Mouse (Mus musculus) spleen, adult 2 months (tissue): ENCODE measurements around the gene Gskip. TPM values are rescaled to one million over a fixed set of nuclear protein-coding genes. Genes with fewer than 3 reads are reported as not detected.

Source experiments
- DNase-seq, 2 experiments: peaks; one replicate each; pipeline versions ENCODE4 v3.0.0 to v3.0.0-alpha.2; 2012 to 2021; ENCODE audit warnings: low spot score in 2 of 2, low read depth in 1 of 2
- H3K27ac ChIP-seq: fragments of 200-500 bp; 2 replicates; pipeline ENCODE4 v1.5.1; 2012; ENCODE audit warnings: low read length, inconsistent platforms; ENCODE audit not compliant: insufficient read depth
- H3K27me3 ChIP-seq: fragments of 200-500 bp; 2 replicates; pipeline ENCODE4 v1.6.1; 2012; ENCODE audit warnings: mild to moderate bottlenecking, moderate library complexity, low read length, inconsistent platforms; ENCODE audit not compliant: control insufficient read depth, insufficient read depth
- H3K36me3 ChIP-seq: fragments of 200-500 bp; 2 replicates; pipeline ENCODE4 v1.6.1; 2012; ENCODE audit warnings: mild to moderate bottlenecking, low read length, inconsistent platforms; ENCODE audit not compliant: control insufficient read depth, insufficient read depth
- H3K4me1 ChIP-seq: fragments of 200-500 bp; 2 replicates; pipeline ENCODE4 v1.6.1; 2011; ENCODE audit warnings: inconsistent platforms; ENCODE audit not compliant: control insufficient read depth, insufficient read depth, insufficient read length
- H3K4me3 ChIP-seq: fragments of 200-500 bp; 2 replicates; pipeline ENCODE4 v1.5.1; 2011; ENCODE audit warnings: mild to moderate bottlenecking, inconsistent platforms; ENCODE audit not compliant: insufficient read depth, insufficient read length; ENCODE audit errors: extremely low read depth
- CTCF ChIP-seq: fragments of 200-500 bp; IDR thresholded peaks from 2 replicates; pipeline ENCODE4 v1.5.1; 2011; ENCODE audit warnings: mild to moderate bottlenecking, inconsistent platforms; ENCODE audit not compliant: insufficient read depth, insufficient read length, insufficient replicate concordance; ENCODE audit errors: extremely low read depth
- POLR2A ChIP-seq: fragments of 200-500 bp; IDR thresholded peaks from 2 replicates; pipeline ENCODE4 v1.6.1; 2011; ENCODE audit warnings: low read depth, low read length, inconsistent platforms
- WGBS: fragments of 180-500 bp; shearing (Covaris S2); methylation state at CpG from one replicate; pipeline ENCODE4 v1.1.7; 2018; 5-methylcytosine and 5-hydroxymethylcytosine counted together
- polyA plus RNA-seq: library from polyadenylated mRNA; depleted of rRNA; stranded (reverse); fragments of >200 nt; gene quantifications from 2 replicates; pipeline ENCODE4 v1.2.3, GENCODE M21; 2012

Gskip gene
- polyA plus RNA-seq, 1 experiment: 5.2 TPM

GRCm38 (mm10) chr12:105721452-105722132, 37.0 kb downstream of the Gskip start:
- no peak for DNase-seq
- H3K4me3 ChIP-seq: no peak overlapping the region
- H3K4me1 ChIP-seq: no peaks in the 10 kb centered on the region
- no peaks in the 10 kb centered on the region for H3K36me3 ChIP-seq
- H3K27me3 ChIP-seq: no peaks in the 10 kb centered on the region
- 71% methylated on average over 14 of the region's 14 CpGs for WGBS
- TF ChIP-seq POLR2A: no peak
- no peak for TF ChIP-seq CTCF
- H3K27ac ChIP-seq: no peak overlapping the region

- Histone ChIP-seq H3K27ac (no peak overlapping the region), H3K4me3 (no peak overlapping the region), H3K27me3 (no peaks in the 10 kb centered on the region), H3K4me1 (no peaks in the 10 kb centered on the region), H3K36me3 (no peaks in the 10 kb centered on the region)
- WGBS: 1% methylated on average over 5 of the region's 5 CpGs
- peak in 1 of 2 experiments; percentile 18 for DNase-seq
- TF ChIP-seq POLR2A (no peak), CTCF (peak; percentile 18; the same call in 1 of the 2 replicates)
Measured at GRCm38 (mm10) chr12:105722657-105723056, 38.0 kb downstream of the Gskip start.

- DNase-seq: no peak
- H3K27me3 ChIP-seq: no peaks in the 10 kb centered on the region
- WGBS: 50% methylated on average over 1 of the region's 1 CpGs
- no peak overlapping the region for H3K27ac ChIP-seq
- no peak overlapping the region for H3K4me3 ChIP-seq
- no peaks in the 10 kb centered on the region for H3K4me1 ChIP-seq
- TF ChIP-seq POLR2A (no peak), CTCF (no peak)
- no peaks in the 10 kb centered on the region for H3K36me3 ChIP-seq
Measured at GRCm38 (mm10) chr12:105724616-105725015, 40.0 kb downstream of the Gskip start.

GRCm38 (mm10) chr12:105725736-105726135, 41.1 kb downstream of the Gskip start:
- Histone ChIP-seq H3K4me3 (no peak overlapping the region), H3K27me3 (no peaks in the 10 kb centered on the region), H3K27ac (no peak overlapping the region), H3K36me3 (no peaks in the 10 kb centered on the region), H3K4me1 (no peaks in the 10 kb centered on the region)
- no peak for DNase-seq
- WGBS: 87% methylated on average over 13 of the region's 13 CpGs
- TF ChIP-seq CTCF (no peak), POLR2A (no peak)

GRCm38 (mm10) chr12:105727268-105727667, 42.6 kb downstream of the Gskip start:
- TF ChIP-seq POLR2A: no peak
- no peak for TF ChIP-seq CTCF
- Histone ChIP-seq H3K4me3 (no peak overlapping the region), H3K36me3 (no peaks in the 10 kb centered on the region), H3K4me1 (no peaks in the 10 kb centered on the region), H3K27me3 (no peaks in the 10 kb centered on the region), H3K27ac (no peak overlapping the region)
- no peak for DNase-seq
- 54% methylated on average over 3 of the region's 3 CpGs for WGBS

GRCm38 (mm10) chr12:105727964-105728363, 43.3 kb downstream of the Gskip start:
- Histone ChIP-seq H3K4me1 (no peaks in the 10 kb centered on the region), H3K36me3 (no peaks in the 10 kb centered on the region), H3K27ac (no peak overlapping the region), H3K4me3 (no peak overlapping the region), H3K27me3 (no peaks in the 10 kb centered on the region)
- no peak for DNase-seq
- TF ChIP-seq POLR2A (no peak), CTCF (no peak)
- 37% methylated on average over 8 of the region's 8 CpGs for WGBS

GRCm38 (mm10) chr12:105730851-105731460, 46.3 kb downstream of the Gskip start:
- WGBS: 72% methylated on average over 6 of the region's 6 CpGs
- Histone ChIP-seq H3K27ac (no peak overlapping the region), H3K36me3 (no peaks in the 10 kb centered on the region), H3K4me3 (no peak overlapping the region), H3K4me1 (no peaks in the 10 kb centered on the region), H3K27me3 (no peaks in the 10 kb centered on the region)
- no peak for DNase-seq
- no peak for TF ChIP-seq CTCF
- no peak for TF ChIP-seq POLR2A
